Mouse (Mus musculus) lung, embryonic 16.5 days (tissue): ENCODE results near the gene Tacc2. TPM values are rescaled to one million over a fixed set of nuclear protein-coding genes. Genes with fewer than 3 reads are reported as not detected.

Experiments used
- ATAC-seq: fragments of 200-750 bp; cut with Nextera tagmentation; 2 replicates; pipeline ENCODE4 v1.8.0; 2017; ENCODE audit warnings: low read depth, mild to moderate bottlenecking, moderate library complexity
- H3K27ac ChIP-seq: fragments of 300-500 bp; sonication (generic); 2 replicates; pipeline ENCODE4 v1.5.1; 2014; ENCODE audit warnings: mild to moderate bottlenecking, control low read depth, low read length
- H3K27me3 ChIP-seq: fragments of 300-500 bp; sonication (generic); 2 replicates; pipeline ENCODE4 v1.6.1; 2014; ENCODE audit warnings: low read depth, low read length, mixed read lengths; ENCODE audit not compliant: control insufficient read depth, insufficient read depth
- H3K36me3 ChIP-seq: fragments of 300-500 bp; sonication (generic); 2 replicates; pipeline ENCODE4 v1.6.1; 2014; ENCODE audit warnings: low read length; ENCODE audit not compliant: control insufficient read depth, insufficient read depth
- H3K4me1 ChIP-seq: fragments of 300-500 bp; sonication (generic); replicated peaks from 2 replicates; pipeline ENCODE4 v1.6.1; 2014; ENCODE audit warnings: low read length, mixed read lengths; ENCODE audit not compliant: control insufficient read depth, insufficient read depth
- H3K4me2 ChIP-seq: fragments of 300-500 bp; sonication (generic); 2 replicates; pipeline ENCODE4 v1.6.1; 2014; ENCODE audit warnings: low read depth, low read length, control low read depth
- H3K4me3 ChIP-seq: fragments of 300-500 bp; sonication (generic); 2 replicates; pipeline ENCODE4 v1.5.1; 2014; ENCODE audit warnings: mild to moderate bottlenecking, low read length, control low read depth
- H3K9ac ChIP-seq: fragments of 300-500 bp; sonication (generic); 2 replicates; pipeline ENCODE4 v1.6.1; 2014; ENCODE audit warnings: low read length, control low read depth
- H3K9me3 ChIP-seq: fragments of 300-500 bp; sonication (generic); 2 replicates; pipeline ENCODE4 v1.6.1; 2016; ENCODE audit warnings: low read length; ENCODE audit not compliant: control insufficient read depth
- WGBS: fragments of 180-500 bp; shearing (Covaris S2); extraction: QIAGEN DNeasy Blood & Tissue Kit; methylation state at CpG from one replicate; pipeline ENCODE4 v1.1.7; 2014; 5-methylcytosine and 5-hydroxymethylcytosine counted together
- polyA plus RNA-seq: library from polyadenylated mRNA; unstranded; fragments of >200 nt; fragmentation: Nextera tagmentation; extraction: Ambion mirVana; gene quantifications from 2 replicates; pipeline ENCODE4 v1.2.1, GENCODE M21; 2015

The Tacc2 gene
- polyA plus RNA-seq, 1 experiment from 2014 or later: 21.7 TPM

- Histone ChIP-seq H3K36me3 (no peaks in the 10 kb centered on the region; the same call in 1 of the 2 replicates), H3K4me2 (no peak overlapping the region), H3K27ac (no peak overlapping the region), H3K4me1 (no peaks in the 10 kb centered on the region), H3K9ac (no peak overlapping the region), H3K9me3 (no peaks in the 10 kb centered on the region), H3K27me3 (no peaks in the 10 kb centered on the region), H3K4me3 (no peak overlapping the region)
- 65% methylated on average over 30 of the region's 30 CpGs for WGBS
- no peak for ATAC-seq
Observed at GRCm38 (mm10) chr7:130766411-130767170, 189.4 kb downstream of the Tacc2 start.

DNA sequence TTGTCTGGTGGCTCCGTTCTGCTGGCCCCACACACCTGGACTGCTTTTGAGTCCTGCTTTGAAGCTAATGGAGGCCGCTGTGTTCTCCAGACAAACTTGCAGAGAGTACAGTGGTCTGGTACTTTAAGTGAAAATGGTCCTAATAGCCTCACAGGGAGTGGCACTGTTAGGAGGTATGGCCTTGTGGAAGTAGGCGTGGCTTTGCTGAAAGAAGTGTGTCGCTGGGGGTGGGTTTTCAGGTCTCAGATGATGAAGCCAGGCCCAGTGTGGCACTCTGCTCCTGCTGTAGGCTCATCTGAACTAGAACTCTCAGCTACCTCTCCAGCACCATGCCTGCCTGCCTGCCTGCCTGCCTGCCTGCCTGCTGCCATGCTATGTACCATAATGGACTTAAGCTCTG, 190.9 kb downstream of the Tacc2 start:
- H3K4me2 ChIP-seq: no peak overlapping the region
- H3K36me3 ChIP-seq: no peaks in the 10 kb centered on the region; the same call in 1 of the 2 replicates
- H3K27me3 ChIP-seq: no peaks in the 10 kb centered on the region
- H3K27ac ChIP-seq: no peak overlapping the region
- H3K9ac ChIP-seq: no peak overlapping the region
- no peak overlapping the region for H3K4me3 ChIP-seq
- no peaks in the 10 kb centered on the region for H3K4me1 ChIP-seq
- no peaks in the 10 kb centered on the region for H3K9me3 ChIP-seq
- 87% methylated on average over 4 of the region's 4 CpGs for WGBS
- ATAC-seq: no peak

DNA sequence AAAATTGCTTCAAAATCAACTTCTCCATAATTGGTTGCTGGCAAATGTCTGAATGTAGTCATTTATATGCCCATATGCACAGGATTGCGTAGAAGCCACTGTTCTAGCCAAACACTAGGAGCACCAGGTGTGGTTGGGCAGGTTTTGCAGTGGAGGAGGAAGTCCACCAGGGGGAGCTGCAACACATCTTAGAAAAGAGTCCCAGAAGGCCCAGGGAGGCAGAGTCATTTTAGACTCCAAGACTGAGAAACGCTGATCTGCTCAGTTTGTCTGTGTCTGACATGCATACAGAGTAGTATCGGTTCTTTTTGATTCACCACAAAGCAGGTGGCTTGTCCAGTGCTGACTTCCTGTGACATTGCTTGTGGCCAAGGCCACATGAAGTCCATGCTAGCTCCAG, 193.5 kb downstream of the Tacc2 start:
- Histone ChIP-seq H3K4me2 (no peak overlapping the region), H3K4me1 (no peaks in the 10 kb centered on the region; the same call in 1 of the 2 replicates), H3K27me3 (no peaks in the 10 kb centered on the region), H3K9me3 (no peaks in the 10 kb centered on the region), H3K4me3 (no peak overlapping the region), H3K9ac (no peak overlapping the region), H3K36me3 (no peaks in the 10 kb centered on the region), H3K27ac (no peak overlapping the region)
- no peak for ATAC-seq
- 23% methylated on average over 3 of the region's 3 CpGs for WGBS

DNA sequence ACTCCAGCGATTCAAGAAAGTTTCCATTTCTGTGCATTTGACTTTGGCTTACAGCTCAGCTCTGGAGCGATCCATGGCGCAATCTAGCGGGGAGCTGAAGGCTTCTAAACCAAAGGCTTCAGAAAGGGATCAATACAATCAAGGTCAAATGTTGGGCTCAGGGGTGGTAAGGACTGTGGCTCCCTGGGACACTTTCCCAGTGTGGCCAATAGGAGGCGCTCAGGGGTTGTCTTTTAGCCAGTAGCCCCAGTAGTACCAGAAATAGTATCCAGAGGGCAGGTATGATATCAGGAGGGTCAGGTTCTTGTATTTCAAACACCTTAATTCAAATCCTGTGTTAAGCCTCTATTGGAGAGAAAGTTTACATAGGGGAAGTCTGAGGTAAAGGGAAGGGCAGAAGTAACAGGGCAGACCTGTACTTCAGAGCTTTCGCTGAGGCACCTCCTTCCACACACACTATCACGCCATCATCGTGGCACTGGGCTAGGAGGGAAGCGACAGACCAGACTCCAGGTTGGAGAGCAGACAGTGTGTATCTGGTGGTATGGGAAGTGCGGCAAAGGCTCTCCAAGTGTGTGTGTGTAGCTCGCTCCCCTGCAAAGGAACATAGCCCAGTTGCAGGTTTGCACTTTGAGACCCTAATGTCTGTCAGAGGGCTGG, 196.1 kb downstream of the Tacc2 start:
- Histone ChIP-seq H3K27ac (no peak overlapping the region), H3K4me2 (no peak overlapping the region), H3K36me3 (no peaks in the 10 kb centered on the region), H3K4me1 (no peaks in the 10 kb centered on the region; the same call in 1 of the 2 replicates), H3K9ac (no peak overlapping the region), H3K4me3 (no peak overlapping the region), H3K27me3 (no peaks in the 10 kb centered on the region), H3K9me3 (no peaks in the 10 kb centered on the region)
- 57% methylated on average over 11 of the region's 11 CpGs for WGBS
- ATAC-seq: peak; percentile 80; the same call in 1 of the 2 replicates

DNA sequence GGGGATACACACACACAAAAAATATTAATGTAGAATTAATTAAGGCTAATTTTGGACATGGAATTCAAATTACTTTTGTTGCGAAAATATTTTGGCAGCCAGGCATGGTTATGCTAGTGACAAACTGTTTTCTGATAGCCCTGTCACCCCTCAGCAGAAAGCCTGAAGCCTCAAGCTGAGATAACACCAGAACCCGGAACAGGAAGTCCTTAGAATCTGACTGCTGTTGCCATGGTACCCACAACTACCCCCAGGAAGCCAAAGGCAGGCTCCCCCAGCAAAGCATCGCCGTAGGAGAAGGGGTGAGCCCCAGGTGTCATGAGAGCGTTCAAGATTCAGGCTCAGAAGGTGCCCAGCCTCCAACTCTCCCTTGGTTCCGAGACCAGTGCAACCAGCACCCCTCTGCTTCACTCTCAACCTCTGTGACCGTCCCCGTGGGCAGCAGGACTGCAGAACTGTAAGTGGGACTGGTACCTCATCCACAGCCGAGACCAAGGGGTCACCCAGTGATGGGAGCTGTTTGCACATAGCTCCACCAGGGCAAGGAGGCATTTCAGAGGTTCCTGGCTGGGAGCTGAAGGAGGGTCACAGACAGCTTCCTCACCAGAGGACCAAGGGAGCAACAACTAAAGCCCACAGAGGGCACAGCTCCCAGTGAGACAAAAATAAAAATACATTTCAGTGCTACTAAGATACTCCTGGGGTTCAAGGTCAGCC, 196.8 kb downstream of the Tacc2 start, which contains the start of gene Btbd16:
TSS of gene Btbd16 (plus strand) at position 156 of the 717 bp plus-strand sequence.
- no peaks in the 10 kb centered on the region for H3K36me3 ChIP-seq
- no peaks in the 10 kb centered on the region for H3K27me3 ChIP-seq
- no peak within 1 kb of the TSS for H3K9ac ChIP-seq
- ATAC-seq: no peak
- 35% methylated on average over 9 of the region's 9 CpGs for WGBS
- H3K4me2 ChIP-seq: no peak within 1 kb of the TSS
- no peaks in the 10 kb centered on the region for H3K9me3 ChIP-seq
- no peak within 1 kb of the TSS for H3K4me3 ChIP-seq
- H3K27ac ChIP-seq: no peak within 1 kb of the TSS
- H3K4me1 ChIP-seq: no peaks in the 10 kb centered on the region; the same call in 1 of the 2 replicates

- Histone ChIP-seq H3K4me2 (no peak overlapping the region), H3K36me3 (no peaks in the 10 kb centered on the region), H3K9me3 (no peaks in the 10 kb centered on the region), H3K4me1 (peaks cover under 1% of the 10 kb centered on the region), H3K27me3 (no peaks in the 10 kb centered on the region), H3K27ac (no peak overlapping the region), H3K9ac (no peak overlapping the region), H3K4me3 (no peak overlapping the region)
- WGBS: 48% methylated on average over 5 of the region's 5 CpGs
- ATAC-seq: no peak
Observed at GRCm38 (mm10) chr7:130780866-130781419, 203.7 kb downstream of the Tacc2 start.

- no peaks in the 10 kb centered on the region for H3K36me3 ChIP-seq
- H3K4me3 ChIP-seq: no peak overlapping the region
- no peak overlapping the region for H3K27ac ChIP-seq
- ATAC-seq: no peak
- H3K4me1 ChIP-seq: peaks cover 9% of the 10 kb centered on the region
- H3K4me2 ChIP-seq: no peak overlapping the region
- no peak overlapping the region for H3K9ac ChIP-seq
- WGBS: 62% methylated on average over 5 of the region's 5 CpGs
- no peaks in the 10 kb centered on the region for H3K27me3 ChIP-seq
- no peaks in the 10 kb centered on the region for H3K9me3 ChIP-seq
Observed at GRCm38 (mm10) chr7:130782501-130783050, 205.3 kb downstream of the Tacc2 start.

GRCm38 (mm10) chr7:130785923-130786575, 208.8 kb downstream of the Tacc2 start:
- WGBS: 45% methylated on average over 12 of the region's 12 CpGs
- no peaks in the 10 kb centered on the region for H3K27me3 ChIP-seq
- no peaks in the 10 kb centered on the region for H3K36me3 ChIP-seq
- ATAC-seq: peak; percentile 82
- peak overlapping the region; percentile 65 for H3K27ac ChIP-seq
- no peaks in the 10 kb centered on the region for H3K9me3 ChIP-seq
- no peak overlapping the region for H3K9ac ChIP-seq
- no peak overlapping the region for H3K4me3 ChIP-seq
- H3K4me1 ChIP-seq: peaks cover 9% of the 10 kb centered on the region
- H3K4me2 ChIP-seq: no peak overlapping the region
